ENCODE assay signal across 28 mouse cellular contexts in genomic region chr6:106809161-106809560, GRCm38 (mm10).
"Had no signal": no experiment of that assay in that cellular context is flagged by ENCODE, and none has a peak within 500 bp of the region (broad histone marks: within the 10 kb centered on the region; RNA-seq: fewer than 3 reads in every experiment).

No protein-coding gene starts in this region.

- H3K36me3 ChIP-seq: heart, embryonic 13.5 days; heart, embryonic 15.5 days; hindbrain, embryonic 13.5 days; hindbrain, embryonic 15.5 days; kidney, embryonic 15.5 days; limb, embryonic 10.5 days; limb, embryonic 12.5 days; liver, embryonic 13.5 days; liver, embryonic 15.5 days had no signal

- H3K4me2 ChIP-seq: heart, embryonic 11.5 days; heart, embryonic 13.5 days; heart, embryonic 15.5 days; hindbrain, embryonic 13.5 days; hindbrain, embryonic 15.5 days; kidney, embryonic 15.5 days; limb, embryonic 12.5 days; liver, embryonic 11.5 days; liver, embryonic 13.5 days; liver, embryonic 15.5 days had no signal

- H3K4me1 ChIP-seq: heart, embryonic 13.5 days; heart, embryonic 15.5 days; hindbrain, embryonic 13.5 days; hindbrain, embryonic 15.5 days; kidney, embryonic 15.5 days; limb, embryonic 10.5 days; limb, embryonic 12.5 days; liver, embryonic 13.5 days; liver, embryonic 15.5 days had no signal

- H3K27me3 ChIP-seq: heart, embryonic 13.5 days; heart, embryonic 15.5 days; hindbrain, embryonic 13.5 days; hindbrain, embryonic 15.5 days; kidney, embryonic 15.5 days; limb, embryonic 12.5 days; liver, embryonic 13.5 days; liver, embryonic 15.5 days had no signal

- ATAC-seq: hindbrain, postnatal 0 days; intestine, embryonic 16.5 days had no signal

- H3K27ac ChIP-seq: heart, adult 2 months; heart, embryonic 13.5 days; heart, embryonic 15.5 days; hindbrain, embryonic 13.5 days; hindbrain, embryonic 15.5 days; hindbrain, postnatal 0 days; kidney, embryonic 15.5 days; kidney, postnatal 0 days; layer of hippocampus, adult 2 months; left cerebral cortex, adult 2 months; limb, embryonic 10.5 days; limb, embryonic 12.5 days; liver, embryonic 13.5 days; liver, embryonic 15.5 days had no signal

- H3K4me3 ChIP-seq: heart, adult 2 months; heart, embryonic 13.5 days; heart, embryonic 15.5 days; hindbrain, embryonic 13.5 days; hindbrain, embryonic 15.5 days; kidney, embryonic 15.5 days; layer of hippocampus, adult 2 months; left cerebral cortex, adult 2 months; limb, embryonic 10.5 days; limb, embryonic 12.5 days; liver, embryonic 13.5 days; liver, embryonic 15.5 days had no signal

- H3K9ac ChIP-seq: heart, embryonic 13.5 days; heart, embryonic 15.5 days; hindbrain, embryonic 13.5 days; hindbrain, embryonic 15.5 days; kidney, embryonic 15.5 days; limb, embryonic 12.5 days; liver, embryonic 13.5 days; liver, embryonic 15.5 days had no signal

- DNase-seq: gastrocnemius, postnatal 14 days; gastrocnemius, postnatal 36 days; heart, adult 11 months; heart, adult 2 months; heart, postnatal 14 days; heart, postnatal 36 days; kidney, adult 11 months; kidney, adult 2 months; kidney, adult 9 months; kidney, postnatal 14 days; kidney, postnatal 4 days; liver; liver, embryonic 13.5 days had no signal

- H3K9me3 ChIP-seq: heart, embryonic 13.5 days; hindbrain, embryonic 13.5 days; hindbrain, embryonic 15.5 days; kidney, embryonic 15.5 days; limb, embryonic 10.5 days; limb, embryonic 12.5 days; liver, embryonic 13.5 days; liver, embryonic 15.5 days had no signal
